Mouse (Mus musculus) forebrain, embryonic 13.5 days (tissue): Measurements from ENCODE around the gene Slc19a3. TPM values are rescaled to one million over a fixed set of nuclear protein-coding genes. Genes with fewer than 3 reads are reported as not detected.
"Not testable (repeated sequence)": the region's sequence is repeated elsewhere in the genome, so short reads cannot be mapped to it uniquely, and the experiment has no call there.

ENCODE experiments used
- ATAC-seq: fragments of 200-750 bp; cut with Nextera tagmentation; 2 replicates; pipeline ENCODE4 v1.8.0; 2017
- H3K27ac ChIP-seq: fragments of 300-500 bp; sonication (generic); 2 replicates; pipeline ENCODE4 v1.5.1; 2015; ENCODE audit warnings: inconsistent platforms, mild to moderate bottlenecking, moderate library complexity
- H3K27me3 ChIP-seq: fragments of 300-500 bp; sonication (generic); 2 replicates; pipeline ENCODE4 v1.6.1; 2015; ENCODE audit warnings: mild to moderate bottlenecking, inconsistent platforms
- H3K36me3 ChIP-seq: fragments of 300-500 bp; sonication (generic); 2 replicates; pipeline ENCODE4 v1.6.1; 2015; ENCODE audit warnings: mild to moderate bottlenecking, inconsistent platforms; ENCODE audit not compliant: poor library complexity, severe bottlenecking
- H3K4me1 ChIP-seq: fragments of 300-500 bp; sonication (generic); 2 replicates; pipeline ENCODE4 v1.6.1; 2015; ENCODE audit warnings: inconsistent platforms
- H3K4me2 ChIP-seq: fragments of 300-500 bp; sonication (generic); 2 replicates; pipeline ENCODE4 v1.6.1; 2015; ENCODE audit warnings: inconsistent platforms, mild to moderate bottlenecking, moderate library complexity
- H3K4me3 ChIP-seq: fragments of 300-500 bp; sonication (generic); 2 replicates; pipeline ENCODE4 v1.5.1; 2015; ENCODE audit warnings: mild to moderate bottlenecking, inconsistent platforms
- H3K9ac ChIP-seq: fragments of 300-500 bp; sonication (generic); 2 replicates; pipeline ENCODE4 v1.6.1; 2015; ENCODE audit warnings: mild to moderate bottlenecking, inconsistent platforms
- H3K9me3 ChIP-seq: fragments of 300-500 bp; sonication (generic); replicated peaks from 2 replicates; pipeline ENCODE4 v1.6.1; 2016; ENCODE audit warnings: inconsistent platforms
- WGBS: fragments of 180-500 bp; shearing (Covaris S2); methylation state at CpG from one replicate; pipeline ENCODE4 v1.1.7; 2015; 5-methylcytosine and 5-hydroxymethylcytosine counted together
- polyA plus RNA-seq: library from polyadenylated mRNA; unstranded; fragments of >200 nt; fragmentation: Nextera tagmentation; extraction: Ambion mirVana; gene quantifications from 2 replicates; pipeline ENCODE4 v1.2.1, GENCODE M21; 2015

Slc19a3 gene
- polyA plus RNA-seq, 1 experiment from 2014 or later, result 0.59 TPM

DNA sequence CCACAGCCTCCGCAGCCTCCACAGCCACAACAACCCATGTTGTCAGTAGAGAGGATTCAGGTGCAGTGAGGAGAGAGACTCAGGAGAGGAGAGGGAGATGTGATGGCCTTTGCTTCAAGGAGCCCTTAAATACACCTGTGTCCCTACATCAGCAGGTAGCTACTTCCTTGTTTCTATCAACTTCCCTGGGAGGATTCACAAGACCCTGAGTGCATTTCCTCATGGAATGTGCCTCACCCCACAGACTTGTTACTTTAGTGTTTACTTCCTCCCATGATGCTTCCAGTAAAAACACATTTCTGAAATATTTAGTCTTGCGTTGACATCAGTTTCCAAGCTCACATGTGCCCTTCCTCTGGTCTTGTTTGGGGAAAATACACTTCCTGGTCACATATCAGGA is 4.1 kb upstream of the Slc19a3 start, which contains the start of gene Krtap28-10:
TSS of gene Krtap28-10 (minus strand) at position 101 of the 400 bp plus-strand sequence.
- Histone ChIP-seq H3K27me3 (no peaks in the 10 kb centered on the region), H3K27ac (no peak within 1 kb of the TSS), H3K9ac (no peak within 1 kb of the TSS), H3K9me3 (no peaks in the 10 kb centered on the region), H3K4me3 (no peak within 1 kb of the TSS), H3K4me1 (peaks cover 10% of the 10 kb centered on the region), H3K4me2 (no peak within 1 kb of the TSS), H3K36me3 (no peaks in the 10 kb centered on the region)
- 93% methylated on average over 2 of the region's 2 CpGs for WGBS
- ATAC-seq, result no peak

DNA sequence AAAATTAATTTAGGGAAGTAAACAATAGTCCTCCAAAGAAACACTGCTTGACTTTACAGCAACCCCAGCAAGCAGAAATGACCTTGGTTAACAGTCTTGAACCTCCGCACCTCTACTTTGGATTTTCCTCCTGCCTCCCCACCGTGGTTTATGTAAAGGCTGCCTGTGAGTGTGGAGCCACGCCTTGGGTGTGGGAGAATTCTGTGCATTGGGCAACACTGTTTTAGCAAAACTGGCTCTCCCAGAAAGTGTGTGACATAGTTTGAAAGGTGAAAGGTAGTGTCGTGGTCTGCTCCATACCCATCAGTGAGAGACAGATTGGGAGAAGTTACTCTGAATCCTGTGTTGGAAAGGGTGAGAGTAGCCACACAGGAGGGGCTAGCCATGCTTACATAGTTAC is 832 bp upstream of the Slc19a3 start:
- Histone ChIP-seq H3K27me3 (no peaks in the 10 kb centered on the region), H3K9ac (no peak overlapping the region), H3K4me1 (peaks cover 10% of the 10 kb centered on the region), H3K36me3 (no peaks in the 10 kb centered on the region), H3K27ac (no peak overlapping the region), H3K4me2 (no peak overlapping the region), H3K9me3 (no peaks in the 10 kb centered on the region), H3K4me3 (no peak overlapping the region)
- no peak for ATAC-seq
- 82% methylated on average over 4 of the region's 4 CpGs for WGBS

DNA sequence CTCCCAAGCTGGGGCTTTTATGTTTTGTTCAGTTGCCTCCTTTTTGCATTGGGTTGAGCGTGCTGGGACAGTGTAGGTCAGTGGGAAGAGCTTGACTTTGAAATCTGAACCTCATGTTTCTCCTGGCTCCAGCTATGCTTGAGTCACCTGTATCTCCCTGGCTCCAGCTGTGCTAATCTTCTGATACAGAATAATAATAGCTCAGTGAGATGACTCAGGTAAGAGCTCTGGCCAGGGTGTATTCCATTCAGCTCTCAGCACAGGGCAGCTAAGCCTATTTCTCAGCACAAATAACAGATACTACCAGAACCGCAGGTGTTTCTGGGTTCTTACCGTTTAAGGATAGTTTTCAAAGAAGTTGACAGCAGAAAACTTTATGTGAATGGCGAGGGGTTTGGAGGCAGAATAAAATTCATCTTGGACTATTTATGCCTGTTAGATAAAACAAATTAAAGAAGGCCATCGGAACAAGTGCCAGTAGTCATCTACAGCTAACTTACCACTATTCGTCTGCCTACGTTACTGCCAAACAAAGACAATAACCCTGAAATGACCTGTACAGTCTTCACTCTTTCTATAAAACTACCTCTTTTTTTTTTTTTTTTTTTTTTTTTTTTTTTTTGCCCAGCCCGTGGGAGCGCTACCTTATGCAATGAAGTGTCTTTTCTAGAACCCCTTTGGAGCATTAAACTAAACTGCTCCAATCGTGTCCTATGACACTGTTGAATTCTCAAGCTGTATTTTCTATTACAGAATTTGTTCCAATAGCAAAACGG is 1.2 kb downstream of the Slc19a3 start:
- no peak overlapping the region for H3K27ac ChIP-seq
- H3K4me1 ChIP-seq, result peaks cover 10% of the 10 kb centered on the region
- H3K27me3 ChIP-seq, result no peaks in the 10 kb centered on the region
- no peak for ATAC-seq
- no peak overlapping the region for H3K9ac ChIP-seq
- H3K9me3 ChIP-seq, result no peaks in the 10 kb centered on the region
- 0 out of 2 replicates have a peak overlapping the region, but pooled peaks have one; percentile 76 for H3K4me2 ChIP-seq
- WGBS, result 65% methylated on average over 11 of the region's 11 CpGs
- no peak overlapping the region for H3K4me3 ChIP-seq
- H3K36me3 ChIP-seq, result no peaks in the 10 kb centered on the region

DNA sequence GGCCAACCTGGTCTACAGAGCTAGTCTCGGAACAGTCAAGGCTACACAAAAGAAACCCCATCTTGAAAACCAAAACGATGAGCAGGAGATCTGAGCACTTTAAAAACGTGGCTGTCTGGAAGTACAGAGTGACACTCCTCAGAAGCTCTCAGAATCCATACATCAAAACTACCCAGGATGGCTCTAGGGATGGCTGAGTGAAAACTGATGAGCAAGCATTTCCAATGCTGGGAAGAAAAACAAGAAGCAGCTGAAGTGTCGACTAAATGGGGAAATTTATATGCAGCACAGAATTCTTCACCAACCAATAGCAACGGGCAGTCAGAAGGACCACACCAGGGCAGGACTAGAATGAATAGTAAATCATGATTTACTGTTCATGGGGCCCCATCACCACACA is 3.7 kb downstream of the Slc19a3 start:
- Histone ChIP-seq H3K9ac (no peak overlapping the region), H3K4me1 (peaks cover 10% of the 10 kb centered on the region), H3K27me3 (no peaks in the 10 kb centered on the region), H3K36me3 (no peaks in the 10 kb centered on the region), H3K4me2 (no peak overlapping the region), H3K9me3 (no peaks in the 10 kb centered on the region), H3K27ac (no peak overlapping the region), H3K4me3 (no peak overlapping the region)
- WGBS, result 80% methylated on average over 5 of the region's 5 CpGs
- no peak for ATAC-seq

DNA sequence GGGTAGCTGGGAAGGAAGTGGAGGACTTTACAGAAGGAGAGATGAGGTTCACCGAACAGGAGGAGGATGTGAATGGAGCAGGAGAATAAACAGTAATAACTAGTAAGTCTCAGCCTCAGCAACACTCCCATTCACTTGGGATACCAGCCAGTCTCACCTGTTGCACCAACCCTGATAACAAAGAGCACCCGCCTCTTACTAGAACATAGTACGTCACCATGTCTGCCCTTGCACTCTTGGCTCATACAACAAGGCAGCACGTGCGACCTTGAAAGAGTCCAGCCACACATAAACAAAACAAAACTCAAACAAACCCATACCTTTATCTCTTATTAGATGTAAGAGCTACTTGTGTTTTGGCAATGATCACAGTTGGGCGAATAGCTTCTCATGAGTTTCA is 5.7 kb downstream of the Slc19a3 start:
- no peak overlapping the region for H3K9ac ChIP-seq
- H3K36me3 ChIP-seq, result no peaks in the 10 kb centered on the region
- H3K27me3 ChIP-seq, result no peaks in the 10 kb centered on the region
- ATAC-seq, result no peak
- H3K27ac ChIP-seq, result no peak overlapping the region
- WGBS, result 91% methylated on average over 6 of the region's 6 CpGs
- H3K9me3 ChIP-seq, result no peaks in the 10 kb centered on the region
- H3K4me3 ChIP-seq, result no peak overlapping the region
- 0 out of 2 replicates have a peak, but pooled peaks cover under 1% of the 10 kb centered on the region for H3K4me1 ChIP-seq
- no peak overlapping the region for H3K4me2 ChIP-seq

DNA sequence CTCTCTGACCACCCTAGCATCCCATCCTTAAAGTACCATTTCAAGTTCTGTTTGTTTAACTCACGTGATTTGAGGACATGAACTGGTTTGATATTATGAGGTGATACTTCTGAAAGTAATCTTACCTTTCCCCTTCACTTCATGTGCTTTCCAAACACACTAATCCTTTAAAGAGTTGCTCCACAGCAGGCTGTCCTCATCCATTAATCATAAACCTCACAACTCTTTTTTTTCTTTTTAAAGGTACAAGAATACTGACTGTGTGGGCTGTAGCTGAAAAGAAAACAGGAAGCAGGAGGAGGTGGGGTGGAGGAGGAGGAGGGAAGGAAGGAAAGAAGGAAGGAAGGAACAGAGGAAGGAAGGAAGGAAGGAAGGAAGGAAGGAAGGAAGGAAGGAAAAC is 6.3 kb downstream of the Slc19a3 start:
- no peak for ATAC-seq
- H3K36me3 ChIP-seq, result no peaks in the 10 kb centered on the region
- WGBS, result 53% methylated on average over 1 of the region's 1 CpGs

DNA sequence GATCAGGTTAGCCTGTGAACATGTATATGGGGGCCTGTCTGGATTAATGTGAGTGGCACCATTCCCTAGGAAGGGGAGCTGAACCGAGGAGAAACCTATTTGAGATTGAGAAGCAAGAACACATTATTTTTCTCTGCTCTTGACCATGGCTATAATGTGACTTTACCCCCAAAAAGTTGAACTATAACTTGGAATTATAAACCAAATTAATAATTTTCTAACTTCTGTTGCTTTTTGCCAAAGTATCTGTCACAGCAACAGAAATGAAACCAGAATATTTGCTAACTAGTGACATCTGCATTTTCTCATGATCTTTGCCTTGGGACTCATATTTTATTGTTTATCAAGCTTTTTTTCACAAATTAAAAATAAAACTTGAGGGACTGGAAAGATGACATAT is 21.7 kb downstream of the Slc19a3 start:
- H3K4me1 ChIP-seq, result no peaks in the 10 kb centered on the region
- WGBS, result 58% methylated on average over 1 of the region's 1 CpGs
- no peaks in the 10 kb centered on the region for H3K9me3 ChIP-seq
- no peak overlapping the region for H3K4me3 ChIP-seq
- no peak overlapping the region for H3K9ac ChIP-seq
- H3K36me3 ChIP-seq, result no peaks in the 10 kb centered on the region
- no peaks in the 10 kb centered on the region for H3K27me3 ChIP-seq
- H3K4me2 ChIP-seq, result no peak overlapping the region
- no peak for ATAC-seq
- H3K27ac ChIP-seq, result no peak overlapping the region

More for the DNA sequence above, 6.3 kb downstream of the Slc19a3 start:
- no peak overlapping the region for H3K27ac ChIP-seq
- no peak overlapping the region for H3K9ac ChIP-seq
- no peak overlapping the region for H3K4me2 ChIP-seq
- H3K4me3 ChIP-seq, result no peak overlapping the region
- no peaks in the 10 kb centered on the region for H3K27me3 ChIP-seq
- H3K4me1 ChIP-seq, result no peaks in the 10 kb centered on the region
- H3K9me3 ChIP-seq, result no peaks in the 10 kb centered on the region

DNA sequence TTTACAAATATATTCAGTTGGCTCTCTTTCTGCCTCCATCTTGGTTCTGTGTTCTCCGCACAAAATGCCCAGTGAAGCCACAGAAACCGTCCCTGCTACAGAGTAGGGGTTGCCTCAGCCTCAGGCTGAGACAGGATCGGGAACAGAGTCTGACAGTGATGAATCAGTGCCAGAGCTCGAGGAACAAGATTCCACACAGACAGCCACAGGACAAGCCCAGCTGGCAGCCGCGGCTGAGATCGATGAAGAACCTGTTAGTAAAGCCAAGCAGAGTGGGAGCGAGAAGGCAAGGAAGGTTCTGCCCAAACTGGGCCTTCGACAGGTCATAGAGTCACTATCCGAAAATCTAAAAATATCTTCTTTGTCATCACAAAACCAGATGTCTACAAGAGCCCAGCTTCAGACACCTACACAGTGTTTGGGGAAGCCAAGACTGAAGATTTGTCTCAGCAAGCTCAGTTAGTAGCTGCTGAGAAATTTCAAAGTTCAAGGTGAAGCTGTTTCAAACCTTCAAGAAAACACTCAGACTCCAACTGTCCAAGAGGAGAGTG is 22.8 kb downstream of the Slc19a3 start:
- Histone ChIP-seq H3K9ac (no peak overlapping the region), H3K27ac (no peak overlapping the region), H3K4me3 (no peak overlapping the region), H3K36me3 (no peaks in the 10 kb centered on the region), H3K4me1 (no peaks in the 10 kb centered on the region), H3K27me3 (no peaks in the 10 kb centered on the region), H3K9me3 (no peaks in the 10 kb centered on the region), H3K4me2 (no peak overlapping the region)
- WGBS, result 89% methylated on average over 10 of the region's 10 CpGs
- no peak for ATAC-seq

DNA sequence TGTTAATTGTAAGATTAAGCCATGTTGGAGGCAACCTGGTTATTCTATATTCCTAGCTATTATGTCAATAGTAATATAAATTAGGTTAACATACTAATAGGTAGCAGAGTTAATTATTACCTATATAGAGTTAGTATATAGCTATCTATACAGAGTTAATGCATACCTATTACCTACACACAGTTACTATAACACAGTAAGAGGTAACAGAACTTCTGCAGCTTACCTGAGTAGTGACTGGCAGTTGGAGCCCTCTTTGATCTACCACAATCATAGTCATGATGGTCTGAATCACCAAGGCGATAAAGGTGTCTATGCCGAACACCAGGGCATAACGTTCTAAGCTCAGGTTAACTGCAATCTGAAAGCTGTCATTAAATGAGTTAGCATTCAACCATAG is 23.8 kb downstream of the Slc19a3 start:
- no peaks in the 10 kb centered on the region for H3K36me3 ChIP-seq
- no peak overlapping the region for H3K4me3 ChIP-seq
- ATAC-seq, result no peak
- WGBS, result 94% methylated on average over 3 of the region's 3 CpGs
- no peak overlapping the region for H3K9ac ChIP-seq
- H3K4me1 ChIP-seq, result no peaks in the 10 kb centered on the region
- H3K9me3 ChIP-seq, result no peaks in the 10 kb centered on the region
- no peaks in the 10 kb centered on the region for H3K27me3 ChIP-seq
- no peak overlapping the region for H3K4me2 ChIP-seq
- H3K27ac ChIP-seq, result no peak overlapping the region

DNA sequence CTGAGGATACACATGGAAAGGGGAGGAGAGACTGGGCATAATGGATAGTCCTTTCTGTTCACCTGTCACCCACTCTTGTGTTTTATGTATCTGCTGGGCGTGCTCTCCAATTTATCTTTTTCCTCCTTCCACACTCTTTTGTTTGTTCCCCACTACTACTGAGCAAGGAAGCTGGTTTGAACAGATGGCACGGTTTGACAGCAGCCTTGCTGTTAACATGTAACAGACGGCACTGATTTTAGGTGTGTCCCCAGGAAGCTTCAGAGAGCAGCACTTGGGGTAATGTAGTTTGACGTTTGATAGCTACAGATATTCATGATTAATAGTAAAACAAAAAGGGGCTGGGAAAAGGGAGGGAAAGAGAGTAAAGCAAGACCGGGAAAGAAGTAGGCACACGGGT is 30.8 kb downstream of the Slc19a3 start:
- Histone ChIP-seq H3K4me3 (no peak overlapping the region), H3K36me3 (no peaks in the 10 kb centered on the region), H3K27me3 (no peaks in the 10 kb centered on the region), H3K9ac (no peak overlapping the region), H3K27ac (peak overlapping the region; percentile 31), H3K9me3 (no peaks in the 10 kb centered on the region), H3K4me2 (no peak overlapping the region), H3K4me1 (no peaks in the 10 kb centered on the region)
- 83% methylated on average over 6 of the region's 6 CpGs for WGBS
- ATAC-seq, result peak; percentile 67; the same call in 1 of the 2 replicates

DNA sequence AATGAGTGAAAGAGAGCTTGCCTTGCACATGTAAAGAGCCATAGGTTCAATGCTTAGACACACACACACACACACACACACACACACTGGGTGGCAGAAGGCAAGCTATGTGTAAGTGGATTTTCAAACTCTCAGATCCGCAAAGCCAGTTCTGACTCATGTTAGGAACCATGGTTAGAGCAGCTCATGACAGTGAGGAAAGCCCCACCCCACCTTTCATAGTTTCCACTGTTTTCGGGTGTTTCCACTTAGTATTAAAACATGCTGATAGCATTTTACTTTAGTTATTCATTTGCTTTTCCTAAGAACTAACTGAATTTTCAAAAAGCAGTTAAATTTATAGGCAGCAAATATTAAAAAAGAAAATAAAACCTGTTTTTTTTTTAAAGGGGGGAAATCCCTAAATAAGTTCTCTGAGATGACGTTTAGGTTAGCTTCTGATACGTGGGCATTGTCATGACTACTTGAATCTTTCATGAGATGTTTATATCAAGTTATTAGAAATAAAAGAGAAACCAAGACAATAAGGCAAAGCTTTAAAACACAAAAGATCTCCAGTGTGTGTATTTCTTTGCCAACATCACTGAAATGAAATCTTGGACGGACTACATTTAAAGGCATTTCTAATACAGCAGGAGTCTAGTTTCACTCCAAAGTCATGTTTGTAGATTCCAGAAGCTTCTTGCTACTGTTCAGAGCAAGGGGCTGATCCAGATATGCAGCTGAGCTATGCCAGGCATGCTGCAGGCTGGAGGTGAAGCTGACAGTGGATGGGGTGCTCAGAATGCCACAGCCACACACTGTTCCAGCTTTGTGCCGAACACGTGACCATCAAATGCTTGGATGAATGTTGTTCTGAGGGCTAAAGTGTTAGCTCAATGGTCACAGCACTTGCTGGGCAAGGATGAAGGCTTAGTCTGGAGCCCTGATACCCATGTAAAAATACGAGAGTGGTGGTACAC is 31.7 kb downstream of the Slc19a3 start:
- no peak for ATAC-seq
- Histone ChIP-seq H3K9ac (no peak overlapping the region), H3K27me3 (no peaks in the 10 kb centered on the region), H3K4me2 (no peak overlapping the region), H3K4me1 (no peaks in the 10 kb centered on the region), H3K36me3 (no peaks in the 10 kb centered on the region), H3K4me3 (no peak overlapping the region), H3K9me3 (no peaks in the 10 kb centered on the region), H3K27ac (0 out of 2 replicates have a peak overlapping the region, but pooled peaks have one; percentile 31)
- WGBS, result 84% methylated on average over 8 of the region's 8 CpGs

DNA sequence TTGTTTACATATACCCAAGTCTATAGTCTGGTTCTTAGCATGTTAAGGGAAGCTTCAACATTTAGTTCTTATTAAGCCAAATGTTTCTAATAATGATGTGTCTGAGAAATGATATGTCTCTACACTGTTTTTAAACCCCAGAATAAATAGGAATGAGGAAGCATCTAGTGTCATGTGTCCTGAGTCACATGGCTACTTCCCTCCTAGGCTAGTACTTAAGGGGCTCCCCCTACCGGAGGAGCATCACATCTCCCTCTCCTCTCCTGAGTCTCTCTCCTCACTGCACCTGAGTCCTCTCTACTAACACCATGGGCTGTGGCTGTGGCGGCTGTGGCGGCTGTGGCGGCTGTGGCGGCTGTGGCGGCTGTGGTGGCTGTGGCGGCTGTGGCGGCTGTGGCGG is 37.9 kb downstream of the Slc19a3 start, which contains the start of gene Gm47959:
TSS of gene Gm47959 (plus strand) at position 243 of the 400 bp plus-strand sequence.
- H3K4me2 ChIP-seq, H3K9ac ChIP-seq, H3K27ac ChIP-seq, H3K9me3 ChIP-seq, ATAC-seq, H3K4me1 ChIP-seq, H3K27me3 ChIP-seq, H3K4me3 ChIP-seq, H3K36me3 ChIP-seq: not testable (repeated sequence)
- 98% methylated on average over 9 of the region's 9 CpGs for WGBS
